Mouse (Mus musculus) left cerebral cortex, postnatal 4 days (tissue): ENCODE measurements at regions not wholly inside any gene's neighbourhood (a gene's known extent, or its start where the extent isn't known, plus 50 kb on each side); places are given as distances from the start of the nearest gene placed in this dataset.
"Not testable (repeated sequence)": the region's sequence is repeated elsewhere in the genome, so short reads cannot be mapped to it uniquely, and the experiment has no call there.

ENCODE experiments used
- DNase-seq: peaks from one replicate; pipeline ENCODE4 v3.0.0-alpha.2; 2022
- intact Hi-C: fragments of 180-260 bp; cut with DNase I; formaldehyde crosslinking; loops from one replicate; pipeline ENCODE4 v1.15.1; 2025

- DNase-seq = not testable (repeated sequence)
- intact Hi-C loops = loop anchor here (10.0 kb wide), 1 partner anchor 373 kb away; no protein-coding TSS in a partner anchor
Measured at GRCm38 (mm10) chr5:3141841-3142240, 199.4 kb upstream of the Cdk6 start.

GRCm38 (mm10) chr5:3146544-3147295 lies 194.6 kb upstream of the Cdk6 start:
- intact Hi-C loops = loop anchor here (10.0 kb wide), 1 partner anchor 368 kb away; no protein-coding TSS in a partner anchor
- DNase-seq = not testable (repeated sequence)

- not testable (repeated sequence) for DNase-seq
- intact Hi-C loops = loop anchor here (5.0 to 10.0 kb wide), 2 partner anchors 192 to 365 kb away; partner anchors contain the start of gene Cdk6
Measured at GRCm38 (mm10) chr5:3149886-3150285, 191.4 kb upstream of the Cdk6 start.

GRCm38 (mm10) chr5:3150766-3151165 lies 190.5 kb upstream of the Cdk6 start:
- intact Hi-C loops = loop anchor here (5.0 kb wide), 1 partner anchor 192 kb away; the partner anchor contains the start of gene Cdk6
- DNase-seq = not testable (repeated sequence)

- intact Hi-C loops = loop anchor here (5.0 kb wide), 1 partner anchor 191 kb away; the partner anchor contains the start of gene Cdk6
- DNase-seq = not testable (repeated sequence)
Measured at GRCm38 (mm10) chr5:3151534-3152148, 189.6 kb upstream of the Cdk6 start.

- DNase-seq = peak; percentile 46
- intact Hi-C loops = loop anchor here (5.0 kb wide), 1 partner anchor 190 kb away; the partner anchor contains the start of gene Cdk6
Measured at GRCm38 (mm10) chr5:3152149-3152865, 189.0 kb upstream of the Cdk6 start.

- intact Hi-C loops, DNase-seq: not testable (repeated sequence)
Measured at GRCm38 (mm10) chr5:3165511-3165910, 175.8 kb upstream of the Cdk6 start.

GRCm38 (mm10) chr5:3166496-3166895 lies 174.8 kb upstream of the Cdk6 start:
- intact Hi-C loops, DNase-seq: not testable (repeated sequence)

- intact Hi-C loops, DNase-seq: not testable (repeated sequence)
Measured at GRCm38 (mm10) chr5:3193592-3193991, 147.7 kb upstream of the Cdk6 start.

GRCm38 (mm10) chr5:3197952-3198841 lies 143.1 kb upstream of the Cdk6 start:
- intact Hi-C loops = no loop called here
- DNase-seq = no peak

- intact Hi-C loops, DNase-seq: not testable (repeated sequence)
Measured at GRCm38 (mm10) chr5:3198869-3199550, 142.3 kb upstream of the Cdk6 start.

GRCm38 (mm10) chr5:3206160-3206559 lies 135.1 kb upstream of the Cdk6 start:
- DNase-seq, intact Hi-C loops: not testable (repeated sequence)

- DNase-seq, intact Hi-C loops: not testable (repeated sequence)
Measured at GRCm38 (mm10) chr5:3208293-3208692, 133.0 kb upstream of the Cdk6 start.

- DNase-seq = no peak
Measured at GRCm38 (mm10) chr5:3211284-3211683, 130.0 kb upstream of the Cdk6 start.

GRCm38 (mm10) chr5:3216053-3216452 lies 125.2 kb upstream of the Cdk6 start:
- intact Hi-C loops = no loop called here
- no peak for DNase-seq

More at GRCm38 (mm10) chr5:3211284-3211683, 130.0 kb upstream of the Cdk6 start:
- intact Hi-C loops = no loop called here

- intact Hi-C loops = no loop called here
- DNase-seq = no peak
Measured at GRCm38 (mm10) chr5:3219230-3219629, 122.1 kb upstream of the Cdk6 start.

GRCm38 (mm10) chr5:3219770-3220169 lies 121.5 kb upstream of the Cdk6 start:
- intact Hi-C loops = no loop called here
- DNase-seq = no peak

GRCm38 (mm10) chr5:3223819-3224218 lies 117.5 kb upstream of the Cdk6 start:
- intact Hi-C loops = not testable (repeated sequence)
- peak; percentile 8 for DNase-seq

- intact Hi-C loops = not testable (repeated sequence)
Measured at GRCm38 (mm10) chr5:3224392-3225054, 116.8 kb upstream of the Cdk6 start.

More at GRCm38 (mm10) chr5:3224392-3225054, 116.8 kb upstream of the Cdk6 start:
- not testable (repeated sequence) for DNase-seq
